Mouse (Mus musculus) lung, postnatal 0 days (tissue): Measurements from ENCODE around the gene Pwwp2a. TPM values are rescaled to one million over a fixed set of nuclear protein-coding genes. Genes with fewer than 3 reads are reported as not detected.

Source experiments
- ATAC-seq: fragments of 200-750 bp; cut with Nextera tagmentation; 2 replicates; pipeline ENCODE4 v1.8.0; 2017; ENCODE audit warnings: moderate library complexity
- DNase-seq: peaks from one replicate; pipeline ENCODE4 v3.0.0-alpha.2; 2016; ENCODE audit warnings: low spot score
- H3K27ac ChIP-seq: fragments of 300-500 bp; sonication (generic); 2 replicates; pipeline ENCODE4 v1.5.1; 2014; ENCODE audit warnings: antibody characterized with exemption, mild to moderate bottlenecking, low read length, mixed read lengths
- H3K27me3 ChIP-seq: fragments of 300-500 bp; sonication (generic); replicated peaks from 2 replicates; pipeline ENCODE4 v1.6.1; 2014; ENCODE audit warnings: low read length, mixed read lengths; ENCODE audit not compliant: insufficient read depth
- H3K36me3 ChIP-seq: fragments of 300-500 bp; sonication (generic); 2 replicates; pipeline ENCODE4 v1.6.1; 2014; ENCODE audit warnings: low read length, mixed read lengths; ENCODE audit not compliant: insufficient read depth
- H3K4me1 ChIP-seq: fragments of 300-500 bp; sonication (generic); 2 replicates; pipeline ENCODE4 v1.6.1; 2014; ENCODE audit warnings: antibody characterized with exemption, low read depth, low read length, mixed read lengths; ENCODE audit not compliant: insufficient read depth
- H3K4me2 ChIP-seq: fragments of 300-500 bp; sonication (generic); replicated peaks from 2 replicates; pipeline ENCODE4 v1.6.1; 2014; ENCODE audit warnings: low read depth, mild to moderate bottlenecking, low read length, moderate library complexity, mixed read lengths
- H3K4me3 ChIP-seq: fragments of 300-500 bp; sonication (generic); 2 replicates; pipeline ENCODE4 v1.5.1; 2014; ENCODE audit warnings: low read depth, low read length
- H3K9ac ChIP-seq: fragments of 300-500 bp; sonication (generic); replicated peaks from 2 replicates; pipeline ENCODE4 v1.6.1; 2014; ENCODE audit warnings: low read depth, mild to moderate bottlenecking
- H3K9me3 ChIP-seq: fragments of 300-500 bp; sonication (generic); 2 replicates; pipeline ENCODE4 v1.6.1; 2016; ENCODE audit warnings: low read length, mixed read lengths
- CTCF ChIP-seq: IDR thresholded peaks from 2 replicates; pipeline ENCODE4 v1.5.1; 2016; ENCODE audit warnings: antibody characterized with exemption, mild to moderate bottlenecking
- EP300 ChIP-seq: IDR thresholded peaks from 2 replicates; pipeline ENCODE4 v1.6.1; 2016; ENCODE audit warnings: antibody characterized with exemption, mild to moderate bottlenecking, control low read depth
- WGBS: fragments of 180-500 bp; shearing (Covaris S2); extraction: QIAGEN DNeasy Blood & Tissue Kit; methylation state at CpG from one replicate; pipeline ENCODE4 v1.1.7; 2014; 5-methylcytosine and 5-hydroxymethylcytosine counted together
- polyA plus RNA-seq: library from polyadenylated mRNA; unstranded; fragments of >200 nt; fragmentation: Nextera tagmentation; extraction: Ambion mirVana; gene quantifications from 2 replicates; pipeline ENCODE4 v1.2.1, GENCODE M21; 2015

Gene Pwwp2a
- polyA plus RNA-seq, 1 experiment from 2014 or later: 14.2 TPM

- TF ChIP-seq EP300 (no peak), CTCF (no peak)
- H3K27me3 ChIP-seq: no peaks in the 10 kb centered on the region
- peaks cover 9% of the 10 kb centered on the region; the same call in 1 of the 2 replicates for H3K36me3 ChIP-seq
- H3K4me1 ChIP-seq: no peaks in the 10 kb centered on the region
- ATAC-seq (no peak), DNase-seq (no peak)
- H3K4me2 ChIP-seq: no peak overlapping the region
- WGBS: 89% methylated on average over 10 of the region's 10 CpGs
- H3K9me3 ChIP-seq: no peaks in the 10 kb centered on the region
- no peak overlapping the region for H3K4me3 ChIP-seq
- H3K27ac ChIP-seq: no peak overlapping the region
- no peak overlapping the region for H3K9ac ChIP-seq
Observed at GRCm38 (mm10) chr11:43705751-43706150, 24.0 kb downstream of the Pwwp2a start.

GRCm38 (mm10) chr11:43708409-43708808, 26.6 kb downstream of the Pwwp2a start:
- 95% methylated on average over 2 of the region's 2 CpGs for WGBS
- Histone ChIP-seq H3K27me3 (no peaks in the 10 kb centered on the region), H3K9me3 (no peaks in the 10 kb centered on the region), H3K9ac (no peak overlapping the region), H3K36me3 (peaks cover 9% of the 10 kb centered on the region; the same call in 1 of the 2 replicates), H3K4me3 (no peak overlapping the region), H3K4me1 (no peaks in the 10 kb centered on the region), H3K27ac (no peak overlapping the region), H3K4me2 (no peak overlapping the region)
- ATAC-seq (no peak), DNase-seq (no peak)
- no peak for TF ChIP-seq CTCF
- TF ChIP-seq EP300: no peak

GRCm38 (mm10) chr11:43712178-43712577, 30.4 kb downstream of the Pwwp2a start:
- no peaks in the 10 kb centered on the region for H3K4me1 ChIP-seq

GRCm38 (mm10) chr11:43723411-43723810, 41.6 kb downstream of the Pwwp2a start:
- no peak for TF ChIP-seq EP300
- TF ChIP-seq CTCF: no peak
- Histone ChIP-seq H3K27me3 (no peaks in the 10 kb centered on the region), H3K4me3 (no peak overlapping the region), H3K9ac (no peak overlapping the region), H3K36me3 (peaks cover 11% of the 10 kb centered on the region; the same call in 1 of the 2 replicates), H3K9me3 (no peaks in the 10 kb centered on the region), H3K4me2 (no peak overlapping the region), H3K4me1 (no peaks in the 10 kb centered on the region), H3K27ac (no peak overlapping the region)
- DNase-seq (no peak), ATAC-seq (no peak)
- WGBS: 89% methylated on average over 3 of the region's 3 CpGs

More at GRCm38 (mm10) chr11:43712178-43712577, 30.4 kb downstream of the Pwwp2a start:
- TF ChIP-seq CTCF: no peak
- TF ChIP-seq EP300: no peak
- Histone ChIP-seq H3K36me3 (peaks cover 5% of the 10 kb centered on the region; the same call in 1 of the 2 replicates), H3K4me3 (no peak overlapping the region), H3K4me2 (no peak overlapping the region), H3K9me3 (no peaks in the 10 kb centered on the region), H3K27ac (no peak overlapping the region), H3K27me3 (no peaks in the 10 kb centered on the region), H3K9ac (no peak overlapping the region)
- 92% methylated on average over 4 of the region's 4 CpGs for WGBS
- no peak for ATAC-seq
- DNase-seq: no peak

GRCm38 (mm10) chr11:43727796-43728195, 46.0 kb downstream of the Pwwp2a start:
- no peaks in the 10 kb centered on the region for H3K27me3 ChIP-seq
- H3K9me3 ChIP-seq: no peaks in the 10 kb centered on the region
- H3K36me3 ChIP-seq: peaks cover 11% of the 10 kb centered on the region; the same call in 1 of the 2 replicates
- H3K4me3 ChIP-seq: no peak overlapping the region
- TF ChIP-seq CTCF (no peak), EP300 (no peak)
- H3K4me1 ChIP-seq: no peaks in the 10 kb centered on the region
- peak; percentile 33; the same call in 1 of the 2 replicates for ATAC-seq
- WGBS: 62% methylated on average over 7 of the region's 7 CpGs
- no peak overlapping the region for H3K27ac ChIP-seq
- no peak overlapping the region for H3K4me2 ChIP-seq
- no peak for DNase-seq
- H3K9ac ChIP-seq: no peak overlapping the region

GRCm38 (mm10) chr11:43728737-43729301, 47.0 kb downstream of the Pwwp2a start:
- H3K27me3 ChIP-seq: no peaks in the 10 kb centered on the region
- no peak overlapping the region for H3K4me2 ChIP-seq
- no peak overlapping the region for H3K27ac ChIP-seq
- DNase-seq (no peak), ATAC-seq (no peak)
- WGBS: 87% methylated on average over 7 of the region's 7 CpGs
- H3K9ac ChIP-seq: no peak overlapping the region
- no peaks in the 10 kb centered on the region for H3K9me3 ChIP-seq
- H3K4me1 ChIP-seq: no peaks in the 10 kb centered on the region
- H3K36me3 ChIP-seq: peaks cover 15% of the 10 kb centered on the region; the same call in 1 of the 2 replicates
- H3K4me3 ChIP-seq: no peak overlapping the region
- no peak for TF ChIP-seq EP300
- no peak for TF ChIP-seq CTCF
